Mouse (Mus musculus): ENCODE data around the gene Nfasc. TPM values are rescaled to one million over a fixed set of nuclear protein-coding genes. Genes with fewer than 3 reads are reported as not detected.

Nfasc gene
- polyA plus RNA-seq, 1 experiment from 2014 or later: 1.4 TPM

DNA sequence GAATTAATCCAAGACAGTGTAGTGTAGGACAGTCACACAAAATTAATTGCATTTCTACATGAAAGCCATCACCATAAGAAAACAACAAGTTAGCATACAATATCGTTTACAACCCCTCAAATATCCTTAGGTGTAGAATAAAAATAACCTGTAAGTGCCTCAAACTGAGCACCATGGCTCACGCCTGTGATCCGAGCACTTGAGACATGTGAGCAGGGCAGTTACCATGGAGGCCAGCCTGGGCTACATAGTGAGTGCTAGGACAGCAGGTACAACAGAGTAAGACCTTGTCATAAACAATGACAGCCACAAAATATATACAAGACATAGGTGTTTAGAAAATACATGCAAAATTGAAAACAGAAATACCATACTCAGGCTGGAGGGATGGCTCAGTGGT is 68.9 kb downstream of the Nfasc start:
- Histone ChIP-seq H3K9ac (no peak overlapping the region), H3K4me2 (no peak overlapping the region), H3K27ac (no peak overlapping the region), H3K9me3 (replicated peaks) (no peaks in the 10 kb centered on the region), H3K4me3 (replicated peaks) (no peak overlapping the region), H3K36me3 (no peaks in the 10 kb centered on the region), H3K4me1 (no peaks in the 10 kb centered on the region), H3K27me3 (no peaks in the 10 kb centered on the region)
- ATAC-seq (replicated peaks; ENCODE audit: low FRiP score): no peak
- 90% methylated on average over 3 of the region's 3 CpGs for WGBS

DNA sequence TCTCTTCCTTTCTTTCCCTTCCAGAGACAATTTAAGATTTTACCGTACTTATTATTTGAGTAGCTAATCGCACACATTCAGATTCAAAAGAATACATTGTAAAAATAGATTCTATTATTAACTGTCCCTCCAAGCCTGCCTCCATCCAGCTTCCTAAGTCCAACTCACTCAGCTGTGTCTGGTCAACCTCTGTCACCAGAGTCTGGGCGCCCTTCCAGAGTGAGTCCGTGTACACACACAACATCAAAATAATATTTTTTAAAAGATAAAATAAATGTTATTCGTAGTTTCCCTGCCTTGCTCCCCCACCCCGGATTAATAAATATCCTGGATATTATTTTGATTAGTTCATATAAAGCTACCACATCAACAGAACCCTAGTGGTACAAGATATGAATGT is 72.4 kb downstream of the Nfasc start:
- H3K27ac ChIP-seq: no peak overlapping the region
- H3K4me1 ChIP-seq: no peaks in the 10 kb centered on the region
- WGBS: 78% methylated on average over 6 of the region's 6 CpGs
- no peak overlapping the region for H3K9ac ChIP-seq
- no peak for ATAC-seq (replicated peaks; ENCODE audit: low FRiP score)
- H3K27me3 ChIP-seq: no peaks in the 10 kb centered on the region
- no peak overlapping the region for H3K4me3 ChIP-seq (replicated peaks)
- no peaks in the 10 kb centered on the region for H3K9me3 ChIP-seq (replicated peaks)
- no peak overlapping the region for H3K4me2 ChIP-seq
- H3K36me3 ChIP-seq: no peaks in the 10 kb centered on the region

DNA sequence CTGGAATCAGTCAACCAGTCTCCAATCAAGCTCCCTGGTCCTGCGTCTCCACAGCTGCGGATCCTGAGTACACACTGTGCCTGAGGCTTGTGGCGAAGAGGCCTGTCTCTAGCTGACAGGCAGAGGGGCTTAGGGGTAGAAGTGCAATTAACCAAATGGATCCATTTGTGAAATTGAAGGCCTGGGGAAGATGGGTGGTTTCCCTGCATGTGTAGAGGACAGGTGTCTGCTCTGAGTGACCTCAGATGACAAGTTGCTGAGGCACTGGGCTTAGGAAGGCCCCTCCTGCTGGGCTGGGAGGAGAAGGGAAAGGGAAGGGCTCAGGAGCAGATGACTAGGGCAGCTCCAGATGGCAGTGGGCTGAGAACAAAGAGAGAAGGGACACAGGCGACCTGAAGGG is 81.2 kb downstream of the Nfasc start:
- no peak for ATAC-seq (replicated peaks; ENCODE audit: low FRiP score)
- H3K4me2 ChIP-seq: no peak overlapping the region
- no peak overlapping the region for H3K27ac ChIP-seq
- WGBS: 27% methylated on average over 4 of the region's 4 CpGs
- H3K4me1 ChIP-seq: no peaks in the 10 kb centered on the region
- H3K27me3 ChIP-seq: no peaks in the 10 kb centered on the region
- no peaks in the 10 kb centered on the region for H3K9me3 ChIP-seq (replicated peaks)
- no peaks in the 10 kb centered on the region for H3K36me3 ChIP-seq
- no peak overlapping the region for H3K4me3 ChIP-seq (replicated peaks)
- no peak overlapping the region for H3K9ac ChIP-seq

DNA sequence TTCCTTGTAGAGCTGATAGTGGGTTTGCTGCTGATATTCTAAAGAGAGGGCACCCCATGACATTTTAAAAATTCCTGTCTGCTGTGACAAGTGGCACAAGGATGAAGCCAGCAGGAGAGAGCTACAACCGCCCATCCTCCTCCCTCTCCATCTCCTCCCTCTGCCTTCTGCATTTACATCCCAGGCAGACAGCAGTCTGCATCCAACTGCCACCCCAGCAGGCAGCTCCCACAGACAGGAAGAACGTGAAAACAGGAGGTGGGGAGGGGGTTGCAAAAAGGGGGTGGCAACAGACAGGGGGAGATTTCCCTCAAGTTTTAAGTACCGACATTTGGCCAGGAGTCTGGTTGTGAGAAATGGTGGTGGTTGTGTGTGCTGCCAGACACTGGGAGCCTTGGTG is 82.0 kb downstream of the Nfasc start:
- 0 out of 2 replicates have a peak, but pooled peaks cover 2% of the 10 kb centered on the region for H3K4me1 ChIP-seq
- no peak for ATAC-seq (replicated peaks; ENCODE audit: low FRiP score)
- no peak overlapping the region for H3K4me2 ChIP-seq
- 21% methylated on average over 3 of the region's 3 CpGs for WGBS
- no peaks in the 10 kb centered on the region for H3K36me3 ChIP-seq
- no peaks in the 10 kb centered on the region for H3K9me3 ChIP-seq (replicated peaks)
- H3K27ac ChIP-seq: no peak overlapping the region
- H3K9ac ChIP-seq: no peak overlapping the region
- H3K27me3 ChIP-seq: no peaks in the 10 kb centered on the region; the same call in 1 of the 2 replicates
- H3K4me3 ChIP-seq (replicated peaks): no peak overlapping the region

DNA sequence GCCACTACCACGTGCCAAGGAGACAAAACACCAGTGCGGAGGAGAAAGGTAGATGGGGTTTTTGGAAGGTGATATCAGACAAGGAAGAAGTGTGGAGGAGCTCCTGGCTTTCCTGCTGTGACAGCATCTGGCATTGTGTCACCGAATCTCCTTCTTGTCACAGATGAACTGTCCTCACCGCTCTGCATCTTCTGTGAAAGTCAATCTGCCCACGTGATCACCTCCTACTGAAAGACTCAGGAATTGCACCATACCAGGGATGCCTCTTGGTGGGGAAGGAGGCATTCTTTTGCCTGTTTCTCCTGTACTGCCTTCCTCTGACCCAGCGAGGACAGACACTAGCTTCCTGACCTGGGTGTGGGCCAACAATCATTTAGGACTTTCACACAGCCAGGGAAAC is 86.0 kb downstream of the Nfasc start:
- no peak for ATAC-seq (replicated peaks; ENCODE audit: low FRiP score)
- Histone ChIP-seq H3K9ac (no peak overlapping the region), H3K9me3 (replicated peaks) (no peaks in the 10 kb centered on the region), H3K27me3 (no peaks in the 10 kb centered on the region; the same call in 1 of the 2 replicates), H3K4me3 (replicated peaks) (no peak overlapping the region), H3K4me2 (no peak overlapping the region), H3K27ac (no peak overlapping the region), H3K4me1 (0 out of 2 replicates have a peak, but pooled peaks cover 2% of the 10 kb centered on the region), H3K36me3 (no peaks in the 10 kb centered on the region)
- 62% methylated on average over 6 of the region's 6 CpGs for WGBS

DNA sequence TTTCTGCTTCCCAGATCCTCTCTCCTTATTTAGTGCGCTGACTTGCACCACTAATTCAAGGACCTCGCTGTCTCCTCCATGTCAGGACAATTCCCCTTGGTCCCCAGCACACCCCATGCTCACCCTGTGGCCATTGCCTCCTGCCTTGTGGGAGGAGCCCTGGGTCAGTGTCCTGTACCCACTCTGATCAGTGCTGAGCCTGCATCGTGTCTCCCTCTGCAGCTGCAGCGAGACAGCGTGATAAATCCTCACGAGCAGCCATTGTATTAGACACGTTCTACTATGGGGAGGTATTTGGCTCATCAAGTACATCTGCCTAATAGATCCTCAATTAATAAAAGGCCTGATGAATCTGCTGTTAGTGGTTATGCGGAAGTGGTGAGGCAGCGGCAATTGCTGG is 86.8 kb downstream of the Nfasc start:
- Histone ChIP-seq H3K9ac (no peak overlapping the region), H3K27ac (no peak overlapping the region), H3K27me3 (no peaks in the 10 kb centered on the region; the same call in 1 of the 2 replicates), H3K36me3 (no peaks in the 10 kb centered on the region), H3K4me2 (no peak overlapping the region), H3K4me1 (0 out of 2 replicates have a peak, but pooled peaks cover 2% of the 10 kb centered on the region), H3K9me3 (replicated peaks) (no peaks in the 10 kb centered on the region), H3K4me3 (replicated peaks) (no peak overlapping the region)
- WGBS: 50% methylated on average over 9 of the region's 9 CpGs
- ATAC-seq (replicated peaks; ENCODE audit: low FRiP score): no peak

DNA sequence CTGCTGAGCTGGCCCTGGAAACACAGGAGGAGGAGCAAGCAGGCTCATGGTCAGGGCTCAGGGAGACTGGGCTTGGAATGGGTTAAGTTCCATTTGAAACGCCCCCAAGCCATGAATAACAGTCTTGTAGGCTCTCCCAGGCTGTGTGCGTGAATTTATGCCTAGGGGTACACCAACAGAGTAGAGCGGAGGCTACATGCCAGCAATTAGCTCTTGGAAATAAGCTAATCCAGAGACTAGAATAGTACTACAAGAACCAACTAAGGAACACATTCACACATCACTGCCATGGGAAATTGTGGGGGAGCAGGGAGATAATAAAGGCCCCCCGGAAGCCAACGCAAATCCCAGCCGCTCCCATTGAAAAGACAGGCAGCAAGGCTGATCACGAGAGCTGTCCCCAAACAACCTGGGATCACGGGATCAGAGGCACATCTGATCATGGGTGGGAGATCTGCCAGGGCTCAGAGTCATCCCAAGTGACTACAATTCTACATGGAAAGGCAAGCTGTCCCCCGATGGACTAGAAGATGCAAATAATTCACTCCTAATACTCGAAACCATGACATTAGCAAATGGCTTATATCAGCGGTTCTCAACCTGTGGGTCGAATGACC is 87.6 kb downstream of the Nfasc start:
- Histone ChIP-seq H3K9ac (no peak overlapping the region), H3K27me3 (no peaks in the 10 kb centered on the region; the same call in 1 of the 2 replicates), H3K4me2 (no peak overlapping the region), H3K27ac (no peak overlapping the region), H3K4me1 (0 out of 2 replicates have a peak, but pooled peaks cover 2% of the 10 kb centered on the region), H3K9me3 (replicated peaks) (no peaks in the 10 kb centered on the region), H3K36me3 (no peaks in the 10 kb centered on the region), H3K4me3 (replicated peaks) (no peak overlapping the region)
- no peak for ATAC-seq (replicated peaks; ENCODE audit: low FRiP score)
- 62% methylated on average over 12 of the region's 12 CpGs for WGBS

DNA sequence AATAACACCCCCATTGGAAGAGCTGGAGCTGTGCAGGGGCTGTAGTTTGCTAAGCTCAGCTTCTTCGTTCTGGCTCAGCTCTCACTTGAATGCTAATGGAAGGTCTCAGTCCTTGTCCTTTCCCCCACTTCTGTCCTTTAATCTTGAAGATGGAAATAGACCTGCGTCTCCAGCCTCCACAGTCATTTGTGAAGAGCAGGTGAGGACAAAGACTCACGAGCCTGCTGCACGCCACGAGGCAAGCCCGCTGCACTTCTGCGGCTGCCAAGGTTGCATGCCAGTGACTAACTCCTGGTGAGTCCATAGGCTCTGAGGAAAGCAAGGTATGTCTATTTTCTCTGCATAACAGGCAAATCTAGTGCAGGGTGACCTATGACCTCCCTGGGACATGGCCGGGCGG is 88.4 kb downstream of the Nfasc start:
- WGBS: 80% methylated on average over 9 of the region's 9 CpGs
- H3K4me2 ChIP-seq: no peak overlapping the region
- H3K9ac ChIP-seq: no peak overlapping the region
- no peak overlapping the region for H3K27ac ChIP-seq
- no peaks in the 10 kb centered on the region for H3K36me3 ChIP-seq
- H3K4me1 ChIP-seq: peaks cover 5% of the 10 kb centered on the region
- H3K4me3 ChIP-seq (replicated peaks): no peak overlapping the region
- no peaks in the 10 kb centered on the region for H3K9me3 ChIP-seq (replicated peaks)
- no peak for ATAC-seq (replicated peaks; ENCODE audit: low FRiP score)
- H3K27me3 ChIP-seq: no peaks in the 10 kb centered on the region; the same call in 1 of the 2 replicates

DNA sequence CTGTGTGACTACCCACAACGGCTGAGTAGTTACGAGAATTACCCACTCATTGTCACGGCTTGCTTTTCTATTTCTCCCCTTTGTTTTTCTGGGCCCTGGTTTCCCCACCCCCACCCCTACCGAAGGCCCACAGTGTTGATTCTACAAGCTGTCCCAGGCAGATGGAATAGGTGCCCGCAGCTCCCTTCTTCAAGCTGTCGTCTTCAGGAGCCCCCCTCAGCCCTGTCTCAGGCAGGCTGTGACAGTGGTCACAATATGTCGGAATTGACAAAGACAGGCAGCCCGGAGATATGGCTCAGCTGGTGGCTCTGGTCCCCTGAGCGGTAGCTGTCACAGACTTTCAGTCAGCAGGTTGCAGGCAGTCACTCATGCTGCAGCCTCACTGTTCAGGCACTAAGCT is 90.9 kb downstream of the Nfasc start:
- H3K9me3 ChIP-seq (replicated peaks): no peaks in the 10 kb centered on the region
- H3K9ac ChIP-seq: no peak overlapping the region
- 74% methylated on average over 9 of the region's 9 CpGs for WGBS
- H3K27ac ChIP-seq: no peak overlapping the region
- peaks cover 12% of the 10 kb centered on the region for H3K4me1 ChIP-seq
- no peaks in the 10 kb centered on the region; the same call in 1 of the 2 replicates for H3K27me3 ChIP-seq
- ATAC-seq (replicated peaks; ENCODE audit: low FRiP score): no peak
- no peak overlapping the region for H3K4me3 ChIP-seq (replicated peaks)
- H3K4me2 ChIP-seq: no peak overlapping the region
- H3K36me3 ChIP-seq: no peaks in the 10 kb centered on the region

DNA sequence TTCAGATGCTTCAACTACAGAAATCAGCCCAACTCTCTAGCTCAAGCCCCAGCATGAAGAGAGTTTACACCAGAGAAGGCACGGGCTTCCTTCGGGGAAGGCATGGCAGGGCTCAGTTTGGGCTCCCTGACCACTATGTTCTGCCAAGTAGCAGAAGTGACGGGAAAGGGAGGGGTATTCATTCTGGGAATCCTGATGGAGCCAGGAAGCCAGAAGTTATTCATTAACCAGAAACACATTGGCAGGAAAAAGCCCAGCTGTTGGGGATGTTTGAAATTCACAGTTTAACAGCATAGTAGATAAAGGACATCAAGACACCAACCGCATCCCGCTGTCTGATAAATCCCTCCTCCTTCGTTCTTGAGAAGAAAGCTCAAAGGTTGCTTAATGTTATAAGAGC is 93.6 kb downstream of the Nfasc start:
- ATAC-seq (replicated peaks; ENCODE audit: low FRiP score): no peak
- Histone ChIP-seq H3K9ac (no peak overlapping the region), H3K27ac (no peak overlapping the region), H3K4me2 (no peak overlapping the region), H3K36me3 (no peaks in the 10 kb centered on the region), H3K27me3 (no peaks in the 10 kb centered on the region), H3K4me3 (replicated peaks) (no peak overlapping the region), H3K9me3 (replicated peaks) (no peaks in the 10 kb centered on the region), H3K4me1 (peaks cover 10% of the 10 kb centered on the region)
- WGBS: 57% methylated on average over 6 of the region's 6 CpGs

DNA sequence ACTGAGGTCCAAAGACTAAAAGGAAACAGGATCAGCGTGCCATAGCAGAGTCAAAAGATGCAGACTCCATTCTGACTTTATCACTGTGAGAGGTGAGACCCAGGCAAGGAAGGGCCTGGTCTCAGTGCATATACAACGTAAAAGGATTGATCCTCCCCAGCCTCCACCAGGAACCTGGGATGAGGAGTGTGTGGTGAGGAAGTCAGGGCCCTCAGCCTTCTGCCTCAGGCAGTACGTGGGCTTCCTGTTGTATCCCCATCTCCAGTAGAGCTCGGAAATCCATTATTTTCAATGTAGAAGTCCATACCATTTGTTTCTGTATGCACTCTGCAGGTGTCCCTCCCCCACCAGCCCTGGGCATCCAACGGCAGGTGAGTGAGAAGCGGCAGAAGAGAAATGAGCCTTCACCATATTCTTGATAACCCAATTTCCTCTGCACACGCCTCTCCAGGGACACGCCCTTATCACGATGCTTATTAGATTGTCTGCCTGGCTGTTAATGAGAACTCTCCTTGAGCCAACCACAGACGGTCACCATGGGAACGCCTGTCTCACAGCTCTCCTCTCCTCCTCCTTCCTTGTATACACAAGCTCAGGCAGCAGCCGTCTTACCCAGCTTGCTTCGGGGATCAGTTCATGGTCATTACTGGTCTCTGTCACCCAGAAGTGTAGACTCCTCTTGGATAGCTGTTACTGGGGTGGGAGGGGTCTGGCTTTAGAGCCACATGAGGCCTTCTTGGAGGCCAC is 100.4 kb downstream of the Nfasc start:
- no peak overlapping the region for H3K4me3 ChIP-seq (replicated peaks)
- no peaks in the 10 kb centered on the region for H3K36me3 ChIP-seq
- no peak for ATAC-seq (replicated peaks; ENCODE audit: low FRiP score)
- H3K9ac ChIP-seq: no peak overlapping the region
- H3K27ac ChIP-seq: no peak overlapping the region
- 62% methylated on average over 13 of the region's 13 CpGs for WGBS
- H3K27me3 ChIP-seq: no peaks in the 10 kb centered on the region
- H3K4me1 ChIP-seq: no peaks in the 10 kb centered on the region
- no peaks in the 10 kb centered on the region for H3K9me3 ChIP-seq (replicated peaks)
- H3K4me2 ChIP-seq: no peak overlapping the region

DNA sequence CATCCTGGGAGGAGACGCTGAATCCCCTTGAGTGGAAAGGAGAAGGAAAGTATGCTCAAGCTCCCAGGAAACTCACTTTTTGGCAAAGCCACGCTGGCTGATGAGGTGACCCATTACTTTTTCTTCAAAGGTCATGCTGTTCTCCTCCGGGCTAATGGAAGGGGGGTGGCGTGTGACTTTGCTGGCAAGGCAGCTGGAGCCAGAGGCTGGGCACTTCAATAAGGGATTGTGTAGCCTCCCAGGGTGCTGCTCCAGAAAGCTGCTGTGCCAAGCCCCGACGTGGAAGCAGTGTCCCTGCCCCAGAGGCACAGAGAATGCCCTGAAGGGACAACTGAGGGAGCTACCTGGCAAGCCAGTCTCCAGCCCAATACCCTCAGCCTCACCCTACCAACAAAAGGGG is 101.3 kb downstream of the Nfasc start:
- H3K4me1 ChIP-seq: no peaks in the 10 kb centered on the region
- no peak for ATAC-seq (replicated peaks; ENCODE audit: low FRiP score)
- no peaks in the 10 kb centered on the region for H3K9me3 ChIP-seq (replicated peaks)
- 70% methylated on average over 6 of the region's 6 CpGs for WGBS
- no peak overlapping the region for H3K9ac ChIP-seq
- no peaks in the 10 kb centered on the region for H3K27me3 ChIP-seq
- no peak overlapping the region for H3K4me2 ChIP-seq
- H3K27ac ChIP-seq: no peak overlapping the region
- H3K4me3 ChIP-seq (replicated peaks): no peak overlapping the region
- H3K36me3 ChIP-seq: no peaks in the 10 kb centered on the region
